Mouse (Mus musculus): ENCODE data around the gene Speer4a. TPM values are rescaled to one million over a fixed set of nuclear protein-coding genes. Genes with fewer than 3 reads are reported as not detected.

Speer4a gene
- polyA plus RNA-seq (2017; shearing (Covaris generic)), result not detected

DNA sequence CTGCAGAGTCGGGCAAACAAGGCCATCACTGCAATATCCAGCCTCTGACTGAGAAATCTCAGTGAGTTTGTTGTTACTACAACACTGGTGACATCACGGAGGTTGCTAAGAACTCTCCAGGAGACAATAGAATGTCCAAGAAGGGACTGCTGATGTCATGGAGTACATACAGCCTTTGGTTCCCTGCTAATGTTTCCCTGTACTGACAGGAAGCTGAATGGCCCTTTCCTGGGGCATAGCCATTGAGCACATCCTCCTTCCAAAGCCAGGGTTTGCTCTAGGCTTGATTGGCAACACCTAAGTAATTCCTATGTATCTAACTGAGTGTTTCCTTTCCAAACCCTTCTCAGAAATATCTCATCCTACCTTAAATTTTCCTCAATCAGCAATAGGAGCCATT is at the start of gene Speer4a:
Speer4a (minus strand) TSS at position 101 of the 400 bp plus-strand sequence.

DNA sequence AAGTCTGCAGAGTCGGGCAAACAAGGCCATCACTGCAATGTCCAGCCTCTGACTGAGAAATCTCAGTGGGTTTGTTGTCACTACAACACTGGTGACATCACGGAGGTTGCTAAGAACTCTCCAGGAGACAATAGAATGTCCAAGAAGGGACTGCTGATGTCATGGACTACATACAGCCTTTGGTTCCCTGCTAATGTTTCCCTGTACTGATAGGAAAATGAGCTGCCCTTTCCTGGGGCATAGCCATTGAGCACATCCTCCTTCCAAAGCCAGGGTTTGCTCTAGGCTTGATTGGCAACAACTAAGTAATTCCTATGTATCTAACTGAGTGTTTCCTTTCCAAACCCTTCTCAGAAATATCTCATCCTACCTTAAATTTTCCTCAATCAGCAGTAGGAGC is 19.1 kb upstream of the Speer4a start, which contains the start of gene Gm7347:
Gm7347 (minus strand) TSS at position 101 of the 400 bp plus-strand sequence.

DNA sequence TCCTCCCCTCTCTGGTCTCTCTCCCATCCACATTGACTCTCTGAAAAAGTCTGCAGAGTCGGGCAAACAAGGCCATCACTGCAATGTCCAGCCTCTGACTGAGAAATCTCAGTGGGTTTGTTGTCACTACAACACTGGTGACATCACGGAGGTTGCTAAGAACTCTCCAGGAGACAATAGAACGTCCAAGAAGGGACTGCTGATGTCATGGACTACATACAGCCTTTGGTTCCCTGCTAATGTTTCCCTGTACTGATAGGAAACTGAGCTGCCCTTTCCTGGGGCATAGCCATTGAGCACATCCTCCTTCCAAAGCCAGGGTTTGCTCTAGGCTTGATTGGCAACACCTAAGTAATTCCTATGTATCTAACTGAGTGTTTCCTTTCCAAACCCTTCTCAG is 16.5 kb downstream of the Speer4a start, which contains the start of gene Gm5862:
Gm5862 (minus strand) TSS at position 101 of the 400 bp plus-strand sequence.

DNA sequence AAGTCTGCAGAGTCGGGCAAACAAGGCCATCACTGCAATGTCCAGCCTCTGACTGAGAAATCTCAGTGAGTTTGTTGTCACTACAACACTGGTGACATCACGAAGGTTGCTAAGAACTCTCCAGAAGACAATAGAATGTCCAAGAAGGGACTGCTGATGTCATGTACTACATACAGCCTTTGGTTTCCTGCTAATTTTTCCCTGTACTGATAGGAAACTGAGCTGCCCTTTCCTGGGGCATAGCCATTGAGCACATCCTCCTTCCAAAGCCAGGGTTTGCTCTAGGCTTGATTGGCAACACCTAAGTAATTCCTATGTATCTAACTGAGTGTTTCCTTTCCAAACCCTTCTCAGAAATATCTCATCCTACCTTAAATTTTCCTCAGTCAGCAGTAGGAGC is 34.7 kb downstream of the Speer4a start, which contains the start of gene Gm1979:
Gm1979 (minus strand) TSS at position 101 of the 400 bp plus-strand sequence.

GRCm38 (mm10) chr5:25988550-25988949 is 50.8 kb downstream of the Speer4a start, which contains the start of gene Gm21698:
TSS of gene Gm21698 (minus strand) at chr5:25988650.

Other genes with a start within 250 kb of the Speer4a start
- not detected for gene Gm21663, start 97.2 kb downstream of the Speer4a start, polyA plus RNA-seq (2017; shearing (Covaris generic))
- not detected for gene Gm21671, start 85.1 kb downstream of the Speer4a start, polyA plus RNA-seq (2017; shearing (Covaris generic))
- not detected for gene Gm21680, start 66.9 kb downstream of the Speer4a start, polyA plus RNA-seq (2017; shearing (Covaris generic))
- not detected for gene Gm21698, start 50.9 kb downstream of the Speer4a start, polyA plus RNA-seq (2017; shearing (Covaris generic))
- not detected for gene Gm1979, start 34.8 kb downstream of the Speer4a start, polyA plus RNA-seq (2017; shearing (Covaris generic))
- gene Gm5862, start 16.6 kb downstream of the Speer4a start, polyA plus RNA-seq (2017; shearing (Covaris generic)), result not detected
- not detected for gene Gm7347, start 19.0 kb upstream of the Speer4a start, polyA plus RNA-seq (2017; shearing (Covaris generic))
- gene Gm10471, start 49.7 kb upstream of the Speer4a start, polyA plus RNA-seq (2017; shearing (Covaris generic)), result not detected
- gene 5031410I06Rik, start 65.8 kb upstream of the Speer4a start, polyA plus RNA-seq (2017; shearing (Covaris generic)), result not detected
- gene Gm10220, start 81.9 kb upstream of the Speer4a start, polyA plus RNA-seq (2017; shearing (Covaris generic)), result not detected
- not detected for gene Gm7361, start 218.1 kb upstream of the Speer4a start, polyA plus RNA-seq (2017; shearing (Covaris generic))

Measured in activated CD4-positive, CD25-positive, alpha-beta regulatory T cell, adult 9 weeks (primary cell).